Mouse (Mus musculus) natural killer cell, adult 2 months (primary cell): Measurements from ENCODE around the gene Depdc5.
"Not testable (repeated sequence)": the region's sequence is repeated elsewhere in the genome, so short reads cannot be mapped to it uniquely, and the experiment has no call there.

ENCODE experiments used
- DNase-seq, 2 experiments: peaks; one replicate each; pipeline ENCODE4 v3.0.0; 2022; ENCODE audit warnings: low spot score in 2 of 2

Gene Depdc5

GRCm38 (mm10) chr5:32863253-32864228 is at the start of gene Depdc5:
TSS of gene Depdc5 (plus strand) at chr5:32863701.
- DNase-seq, result peak; percentile 91 to 96

- no peak for DNase-seq
These were observed 48.1 kb upstream of the Depdc5 start for GRCm38 (mm10) chr5:32815396-32815795.

DNA sequence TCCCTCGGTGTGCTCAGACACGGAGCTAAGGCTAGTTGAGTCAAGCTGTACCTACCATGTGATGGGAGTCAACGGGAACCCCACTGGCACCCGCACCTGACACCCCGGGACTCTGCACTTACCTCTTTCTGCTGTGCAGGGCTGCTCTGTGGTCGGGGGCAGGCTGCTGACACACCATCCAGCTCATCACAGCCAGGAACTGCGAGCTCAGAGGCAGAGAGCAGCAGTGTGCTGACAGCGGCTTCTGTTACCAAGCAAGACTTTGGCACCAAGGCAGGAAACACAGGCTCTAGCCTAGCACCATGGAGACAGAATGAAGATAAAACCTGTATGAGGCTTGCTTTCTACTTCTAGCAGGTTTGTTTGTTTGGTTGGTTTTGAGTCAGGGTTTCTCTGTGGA is 43.0 kb upstream of the Depdc5 start:
- no peak for DNase-seq

DNA sequence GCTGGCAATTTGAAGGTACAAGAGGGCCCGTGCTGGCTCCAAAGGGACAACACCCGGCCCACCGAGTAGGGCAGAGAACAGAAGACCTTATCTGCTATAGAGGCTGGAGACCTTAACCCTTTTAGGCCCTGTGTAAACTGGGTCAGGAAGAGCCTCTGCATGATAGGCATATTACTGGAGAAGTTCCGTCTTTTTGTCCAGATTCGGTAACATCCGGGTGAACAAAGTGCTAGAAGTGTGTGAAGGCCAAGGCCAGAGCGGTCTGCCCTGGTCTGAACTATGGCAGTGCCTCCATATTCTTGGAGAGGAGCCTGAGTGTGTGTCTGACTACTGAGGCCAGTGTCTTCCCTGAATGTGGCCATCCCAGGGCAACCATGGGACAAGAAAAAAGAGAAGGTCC is 36.5 kb upstream of the Depdc5 start, which contains the start of gene Gm20671:
TSS of gene Gm20671 (minus strand) at position 101 of the 400 bp plus-strand sequence.
- no peak for DNase-seq

DNA sequence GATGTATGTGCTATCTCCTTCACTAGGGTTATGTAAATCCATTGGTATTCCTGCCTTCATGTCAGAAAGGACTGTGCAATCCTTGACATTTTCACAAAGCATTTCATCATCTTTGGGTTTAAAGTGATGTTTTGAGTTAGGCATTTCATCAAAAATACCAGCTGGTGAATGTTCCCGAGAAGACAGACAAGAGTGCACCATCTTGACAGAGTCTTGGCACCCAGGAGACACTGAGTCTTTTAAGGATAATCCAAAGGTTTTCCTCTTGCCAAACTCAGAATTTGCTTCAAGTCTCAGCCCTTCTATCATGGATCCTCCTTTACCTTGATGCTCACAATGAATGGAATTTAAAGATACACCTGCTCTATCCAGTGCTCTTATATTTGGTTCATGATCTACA is 34.7 kb upstream of the Depdc5 start:
- DNase-seq, result not testable (repeated sequence)

DNA sequence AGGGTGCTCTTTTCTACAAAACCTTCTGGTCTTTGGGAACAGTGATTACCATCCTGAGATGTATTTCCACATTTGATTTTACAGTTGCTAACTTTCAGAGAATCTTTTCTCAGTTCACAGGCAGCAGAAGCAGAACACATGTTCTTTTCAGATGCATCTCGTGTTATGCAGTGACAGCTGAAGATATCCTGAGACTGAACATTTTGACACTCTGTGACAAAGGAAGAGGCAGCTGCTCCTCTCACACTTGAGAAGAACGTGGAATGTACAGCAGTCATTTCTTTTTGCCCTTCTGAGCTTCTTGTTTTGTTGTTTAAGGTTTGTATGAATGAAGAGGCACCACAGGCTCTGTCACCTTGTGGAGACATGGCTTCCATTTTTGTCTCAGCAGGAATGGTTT is 33.4 kb upstream of the Depdc5 start:
- DNase-seq, result no peak

DNA sequence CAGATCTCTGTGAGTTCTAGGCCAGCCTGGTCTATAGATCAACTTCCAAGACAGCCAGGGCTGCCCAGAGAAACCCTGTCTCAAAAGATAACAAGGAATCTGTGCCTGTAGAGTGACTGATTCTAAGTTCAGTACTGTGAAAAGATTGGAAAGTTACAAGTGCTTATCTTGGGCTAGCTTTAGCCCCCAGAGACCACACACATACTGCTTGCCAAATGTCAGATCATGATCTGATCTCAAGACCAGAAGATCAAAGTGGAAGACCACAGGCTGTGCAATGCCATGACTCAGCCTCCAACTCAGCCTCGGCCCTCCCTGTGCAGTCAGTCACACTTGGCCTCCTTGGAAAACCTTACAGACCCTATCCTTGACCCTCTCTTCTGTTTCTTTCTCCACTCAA is 29.0 kb upstream of the Depdc5 start:
- DNase-seq, result no peak

DNA sequence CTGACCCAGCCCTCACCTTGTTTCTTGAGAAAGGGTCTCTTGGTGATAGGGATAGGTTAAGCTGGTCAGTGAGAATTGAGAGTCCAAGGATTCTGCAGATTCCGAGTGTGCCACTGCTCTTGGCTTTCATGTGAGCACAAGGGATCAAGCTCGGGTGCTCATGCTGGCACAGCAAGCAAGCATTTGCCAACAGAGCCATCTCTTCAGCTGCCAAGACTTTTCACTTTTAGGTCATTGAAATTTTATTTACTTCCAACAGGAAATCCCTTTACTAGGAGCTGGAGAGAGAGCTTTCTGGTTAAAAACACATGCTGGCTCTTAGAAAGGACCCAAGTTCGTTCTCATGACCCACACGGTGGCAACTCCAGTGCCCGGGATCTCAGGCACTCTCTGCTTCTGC is 26.5 kb upstream of the Depdc5 start:
- no peak for DNase-seq

- DNase-seq, result no peak
These were observed 23.5 kb upstream of the Depdc5 start for GRCm38 (mm10) chr5:32840029-32840428.

DNA sequence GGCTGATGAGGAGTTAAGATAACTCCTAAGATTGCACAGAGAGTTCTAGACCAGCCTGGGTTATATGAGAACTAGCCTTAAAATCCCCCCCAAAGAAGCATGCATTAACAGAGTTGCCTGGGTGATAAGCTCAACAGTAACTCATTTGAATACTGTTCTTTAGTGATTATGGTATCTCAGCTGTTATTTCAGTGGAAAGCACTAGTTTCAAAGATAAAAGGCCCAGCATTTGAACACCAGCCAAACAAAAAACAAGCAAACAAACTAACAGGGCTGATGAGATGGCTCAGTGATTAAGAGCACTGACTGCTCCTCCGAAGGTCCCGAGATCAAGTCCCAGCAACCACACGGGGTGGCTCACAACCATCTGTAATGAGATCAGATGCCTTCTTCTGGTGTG is 14.3 kb upstream of the Depdc5 start:
- no peak for DNase-seq

DNA sequence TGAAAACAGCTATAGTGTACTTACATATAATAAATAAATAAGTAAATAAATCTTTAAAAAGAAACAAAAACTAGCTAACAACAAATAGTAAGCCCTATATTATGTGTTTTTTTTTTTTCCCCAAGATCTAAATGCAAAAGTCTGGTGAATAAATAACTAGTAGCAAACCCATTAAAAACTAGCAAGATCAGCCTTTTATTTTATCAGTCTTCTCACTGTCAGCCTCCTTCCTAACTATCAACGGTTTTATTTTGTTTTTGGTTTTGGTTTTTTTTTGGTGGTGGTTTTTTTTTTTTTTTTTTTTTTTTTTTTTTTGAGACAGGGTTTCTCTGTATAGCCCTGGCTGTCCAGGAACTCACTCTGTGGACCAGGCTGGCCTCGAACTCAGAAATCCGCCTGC is 13.9 kb upstream of the Depdc5 start:
- DNase-seq, result not testable (repeated sequence)

DNA sequence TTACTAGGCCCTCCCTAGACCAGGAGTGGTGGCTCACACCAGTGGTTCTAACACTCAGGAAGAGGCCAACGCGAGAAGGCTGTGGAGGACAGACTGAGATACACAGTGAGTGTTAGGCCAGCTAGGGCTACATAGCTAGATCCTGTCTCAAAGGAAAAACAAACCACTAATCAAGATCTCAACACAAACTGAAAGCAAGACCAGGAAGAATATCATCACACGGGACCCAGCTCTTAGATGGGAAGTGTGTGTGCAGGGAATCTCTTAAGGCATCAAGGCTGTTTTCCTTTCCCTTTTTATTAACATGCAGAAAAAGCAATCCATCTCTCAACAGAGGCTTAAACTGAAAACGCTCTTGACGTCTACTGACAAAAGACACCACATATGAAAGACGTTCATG is 11.5 kb upstream of the Depdc5 start:
- no peak for DNase-seq

DNA sequence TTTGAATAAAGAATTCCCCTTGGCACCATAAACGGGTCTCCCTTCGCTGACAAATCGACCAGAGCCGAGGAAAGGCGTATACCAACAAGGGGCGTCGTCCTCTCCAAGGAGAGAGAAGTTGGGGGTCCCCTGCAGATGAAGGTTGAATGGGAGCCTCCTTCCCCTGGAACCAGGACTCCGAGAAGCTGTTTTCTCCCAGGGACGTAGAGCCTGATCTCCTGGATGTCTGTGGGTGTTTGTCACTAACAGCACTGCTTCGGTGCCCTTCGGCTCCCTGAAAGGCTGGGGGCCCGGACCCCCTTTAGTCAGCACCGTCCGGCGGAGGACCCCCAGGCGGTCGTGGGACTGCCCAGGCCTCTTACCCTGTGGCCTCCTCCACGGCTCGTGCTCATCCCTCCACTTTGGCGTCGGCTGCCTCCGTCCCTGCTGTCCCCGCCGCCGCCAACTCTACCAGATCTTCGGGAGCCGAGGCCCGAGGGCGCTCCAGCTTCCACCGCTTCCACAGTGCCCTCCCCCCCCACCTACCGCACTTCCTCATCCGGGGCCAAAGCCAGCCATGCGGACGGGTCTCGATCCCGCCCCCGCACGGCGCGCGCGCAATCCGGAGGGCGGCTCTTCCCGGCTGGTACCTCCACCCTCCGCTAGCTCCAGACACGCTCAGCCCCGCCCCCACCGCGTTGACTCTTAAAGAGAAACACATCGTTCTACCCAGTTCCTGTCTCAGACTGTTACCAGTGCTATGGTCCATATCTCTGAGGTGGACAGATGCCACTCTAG is 9.6 kb upstream of the Depdc5 start, which contains the start of gene Prr14l:
TSS of gene Prr14l (minus strand) at position 526 of the 777 bp plus-strand sequence.
- peak; percentile 98 to 99 for DNase-seq

- no peak for DNase-seq
These were observed 8.7 kb upstream of the Depdc5 start for GRCm38 (mm10) chr5:32854818-32855217.

DNA sequence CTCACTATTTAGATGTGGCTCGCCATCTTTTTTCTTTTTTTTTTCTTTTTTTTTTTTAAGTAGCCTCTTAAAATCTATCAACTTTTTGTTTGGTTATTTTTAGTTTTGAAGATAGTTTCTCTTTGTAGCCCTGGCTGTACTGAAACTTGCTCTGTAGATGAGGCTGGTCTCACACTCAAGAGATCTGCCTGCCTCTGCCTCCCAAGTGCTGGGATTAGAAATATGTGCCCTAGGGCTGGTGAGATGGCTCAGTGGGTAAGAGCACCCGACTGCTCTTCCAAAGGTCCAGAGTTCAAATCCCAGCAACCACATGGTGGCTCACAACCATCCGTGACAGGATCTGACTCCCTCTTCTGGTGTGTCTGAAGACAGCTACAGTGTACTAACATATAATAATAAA is 8.2 kb upstream of the Depdc5 start:
- DNase-seq, result not testable (repeated sequence)

GRCm38 (mm10) chr5:32857781-32858220 is 5.7 kb upstream of the Depdc5 start:
- no peak for DNase-seq

GRCm38 (mm10) chr5:32861082-32861481 is 2.4 kb upstream of the Depdc5 start:
- no peak for DNase-seq

GRCm38 (mm10) chr5:32862469-32863132 is 900 bp upstream of the Depdc5 start:
- no peak for DNase-seq

DNA sequence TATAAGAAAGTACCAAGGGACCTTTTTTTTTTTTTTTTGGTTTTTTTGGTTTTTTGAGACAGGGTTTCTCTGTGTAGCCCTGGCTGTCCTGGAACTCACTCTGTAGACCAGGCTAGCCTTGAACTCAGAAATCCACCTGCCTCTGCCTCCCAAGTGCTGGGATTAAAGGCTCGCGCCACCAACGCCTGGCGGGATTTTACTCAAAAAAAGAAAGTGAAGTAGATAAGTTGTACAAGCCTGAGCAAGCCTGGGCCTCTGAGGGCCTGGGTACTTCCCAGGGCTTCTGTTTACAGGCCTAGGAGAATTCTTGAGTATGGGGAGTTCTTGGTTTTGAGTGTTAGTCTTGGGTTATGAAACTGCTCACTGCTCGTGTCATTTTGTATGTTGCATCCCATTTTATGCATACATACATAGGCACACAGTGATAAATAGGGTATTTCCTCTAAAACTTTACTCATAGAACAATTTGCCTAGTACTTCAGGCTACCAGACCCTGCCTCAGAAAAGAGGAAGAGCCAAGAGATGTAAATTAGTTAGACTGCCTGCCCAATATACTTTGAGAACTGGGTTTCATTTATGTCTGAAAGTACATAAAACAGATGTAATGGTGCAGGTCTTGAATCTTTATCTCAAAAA is 6.0 kb downstream of the Depdc5 start:
- no peak for DNase-seq

GRCm38 (mm10) chr5:32872346-32872745 is 8.8 kb downstream of the Depdc5 start:
- no peak for DNase-seq

GRCm38 (mm10) chr5:32886739-32887138 is 23.2 kb downstream of the Depdc5 start:
- DNase-seq, result no peak
